Mouse (Mus musculus): Measurements from ENCODE around the gene Ccdc63. TPM values are rescaled to one million over a fixed set of nuclear protein-coding genes. Genes with fewer than 3 reads are reported as not detected.

Gene Ccdc63
- polyA plus RNA-seq, 1 experiment, result not detected

- no peaks in the 10 kb centered on the region for H3K79me2 ChIP-seq (ENCODE audit: control insufficient read depth, insufficient read depth)
- peak overlapping the region; percentile 22 for H3K4me3 ChIP-seq
- H3K36me3 ChIP-seq (ENCODE audit: control insufficient read depth, insufficient read depth), result no peaks in the 10 kb centered on the region
- peak overlapping the region; percentile 95 for H3K4me2 ChIP-seq (ENCODE audit: low read depth)
- no peak for TF ChIP-seq USF1 (IDR thresholded peaks at IDR 0.05; ENCODE audit: low read depth)
- TF ChIP-seq POLR2A (IDR thresholded peaks at IDR 0.05; ENCODE audit: insufficient read length, low read depth), result no peak
- no peak for TF ChIP-seq SRF (IDR thresholded peaks at IDR 0.05; ENCODE audit: control insufficient read depth, insufficient read length, low read depth)
- no peak for TF ChIP-seq REST (IDR thresholded peaks at IDR 0.05; ENCODE audit: insufficient read depth, insufficient read length)
- TF ChIP-seq E2F4 (IDR thresholded peaks at IDR 0.05; ENCODE audit: insufficient read depth), result no peak
- TF ChIP-seq MAX (IDR thresholded peaks at IDR 0.05; ENCODE audit: low read depth), result no peak
- TF ChIP-seq POLR2AphosphoS2 (IDR thresholded peaks at IDR 0.05; ENCODE audit: insufficient read length, low read depth), result no peak
- TF ChIP-seq MYOG (IDR thresholded peaks at IDR 0.05; ENCODE audit: control insufficient read depth in 1 of 3, insufficient read depth in 1 of 3, insufficient read length in 2 of 3, low read depth in 2 of 3), result no peak
- H3ac ChIP-seq (ENCODE audit: control insufficient read depth, insufficient read length), result no peak overlapping the region
- H3K27me3 ChIP-seq (ENCODE audit: control insufficient read depth, insufficient read depth, insufficient read length), result peaks cover 6% of the 10 kb centered on the region
Measured at GRCm38 (mm10) chr5:122132167-122133049, 8.2 kb downstream of the Ccdc63 start.

DNA sequence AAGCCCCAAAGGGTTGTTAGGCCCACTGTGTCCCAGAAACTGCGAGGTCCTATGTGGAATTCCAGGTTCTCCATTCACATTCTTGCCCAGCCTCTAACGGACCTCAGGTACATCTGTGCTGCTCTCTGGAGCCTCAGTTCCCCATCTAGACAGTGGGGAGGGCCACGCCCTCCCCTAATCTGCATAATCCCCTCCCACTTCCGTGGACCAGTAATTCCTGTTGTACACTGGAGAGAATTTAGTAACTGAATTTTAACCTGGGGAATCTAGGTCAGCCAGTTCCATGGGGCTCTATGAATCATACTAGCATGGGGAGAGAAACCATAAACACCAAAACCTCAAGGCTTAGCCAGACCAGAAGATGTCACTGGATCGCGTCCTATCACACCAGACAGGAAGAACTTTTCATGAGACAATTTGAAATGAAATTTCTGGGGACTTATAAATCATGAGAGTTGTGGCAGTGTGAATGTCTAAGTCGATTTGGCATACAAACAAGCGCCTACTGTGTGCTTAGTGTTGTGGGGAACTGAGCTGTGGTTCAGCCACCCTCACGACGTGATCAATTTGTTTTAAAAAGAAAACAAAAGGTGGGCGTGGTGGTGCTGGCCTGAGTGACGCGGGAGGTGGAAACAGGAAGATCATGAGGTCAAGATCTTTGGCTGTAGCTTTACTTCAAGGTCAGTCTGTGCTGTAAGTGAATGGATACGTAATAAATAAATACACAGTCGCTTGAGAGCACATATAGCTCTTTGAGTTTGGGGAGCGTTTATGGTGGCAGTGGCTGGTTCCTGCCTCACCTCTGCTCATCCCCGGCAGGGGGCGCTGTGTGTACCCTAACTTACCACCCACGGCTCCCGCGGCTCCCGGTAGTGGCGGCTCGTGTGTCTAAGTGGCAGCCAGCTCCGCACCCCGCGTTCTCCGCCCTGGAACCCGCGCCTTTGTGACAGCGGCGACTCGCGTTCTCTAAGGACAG lies 9.3 kb downstream of the Ccdc63 start:
- H3K27me3 ChIP-seq (ENCODE audit: control insufficient read depth, insufficient read depth, insufficient read length), result peaks cover 16% of the 10 kb centered on the region
- no peaks in the 10 kb centered on the region for H3K79me2 ChIP-seq (ENCODE audit: control insufficient read depth, insufficient read depth)
- H3K4me2 ChIP-seq (ENCODE audit: low read depth), result peak overlapping the region; percentile 95
- no peak for TF ChIP-seq USF1 (IDR thresholded peaks at IDR 0.05; ENCODE audit: low read depth)
- H3K4me3 ChIP-seq, result peak overlapping the region; percentile 22
- no peak overlapping the region for H3ac ChIP-seq (ENCODE audit: control insufficient read depth, insufficient read length)
- no peaks in the 10 kb centered on the region for H3K36me3 ChIP-seq (ENCODE audit: control insufficient read depth, insufficient read depth)

GRCm38 (mm10) chr5:122130341-122130998 lies 10.2 kb downstream of the Ccdc63 start:
- Histone ChIP-seq H3ac (ENCODE audit: control insufficient read depth, insufficient read length) (no peak overlapping the region), H3K4me3 (peak overlapping the region; percentile 22), H3K79me2 (ENCODE audit: control insufficient read depth, insufficient read depth) (no peaks in the 10 kb centered on the region), H3K4me2 (ENCODE audit: low read depth) (no peak overlapping the region), H3K27me3 (ENCODE audit: control insufficient read depth, insufficient read depth, insufficient read length) (peaks cover 20% of the 10 kb centered on the region), H3K36me3 (ENCODE audit: control insufficient read depth, insufficient read depth) (no peaks in the 10 kb centered on the region)
- TF ChIP-seq POLR2A (IDR thresholded peaks at IDR 0.05; ENCODE audit: insufficient read length, low read depth), result no peak
- no peak for TF ChIP-seq CEBPB (IDR thresholded peaks at IDR 0.05; ENCODE audit: insufficient read depth, poor library complexity, severe bottlenecking)
- no peak for TF ChIP-seq REST (IDR thresholded peaks at IDR 0.05; ENCODE audit: insufficient read depth, insufficient read length)
- no peak for TF ChIP-seq E2F4 (IDR thresholded peaks at IDR 0.05; ENCODE audit: insufficient read depth)
- no peak for TF ChIP-seq MYOG (IDR thresholded peaks at IDR 0.05; ENCODE audit: control insufficient read depth in 1 of 3, insufficient read depth in 1 of 3, insufficient read length in 2 of 3, low read depth in 2 of 3)
- no peak for TF ChIP-seq MYOD1 (IDR thresholded peaks at IDR 0.05; ENCODE audit: control insufficient read depth in 1 of 3, insufficient read length in 2 of 3, low read depth in 2 of 3)
- TF ChIP-seq POLR2AphosphoS2 (IDR thresholded peaks at IDR 0.05; ENCODE audit: insufficient read length, low read depth), result no peak
- TF ChIP-seq TCF3 (IDR thresholded peaks at IDR 0.05; ENCODE audit: insufficient read length, low read depth), result no peak
- no peak for TF ChIP-seq SRF (IDR thresholded peaks at IDR 0.05; ENCODE audit: control insufficient read depth, insufficient read length, low read depth)

GRCm38 (mm10) chr5:122129068-122129655 lies 11.5 kb downstream of the Ccdc63 start:
- H3ac ChIP-seq (ENCODE audit: control insufficient read depth, insufficient read length), result no peak overlapping the region
- peak overlapping the region; percentile 38 for H3K4me2 ChIP-seq (ENCODE audit: low read depth)
- H3K4me3 ChIP-seq, result no peak overlapping the region
- no peaks in the 10 kb centered on the region for H3K79me2 ChIP-seq (ENCODE audit: control insufficient read depth, insufficient read depth)
- TF ChIP-seq USF1 (IDR thresholded peaks at IDR 0.05; ENCODE audit: low read depth), result no peak
- no peak for TF ChIP-seq MYOG (IDR thresholded peaks at IDR 0.05; ENCODE audit: control insufficient read depth in 1 of 3, insufficient read depth in 1 of 3, insufficient read length in 2 of 3, low read depth in 2 of 3)
- no peak for TF ChIP-seq POLR2A (IDR thresholded peaks at IDR 0.05; ENCODE audit: insufficient read length, low read depth)
- TF ChIP-seq REST (IDR thresholded peaks at IDR 0.05; ENCODE audit: insufficient read depth, insufficient read length), result no peak
- no peak for TF ChIP-seq MAX (IDR thresholded peaks at IDR 0.05; ENCODE audit: low read depth)
- TF ChIP-seq TCF12 (IDR thresholded peaks at IDR 0.05; ENCODE audit: insufficient read depth, poor library complexity, severe bottlenecking), result no peak
- no peak for TF ChIP-seq SRF (IDR thresholded peaks at IDR 0.05; ENCODE audit: control insufficient read depth, insufficient read length, low read depth)
- H3K27me3 ChIP-seq (ENCODE audit: control insufficient read depth, insufficient read depth, insufficient read length), result peaks cover 26% of the 10 kb centered on the region
- H3K36me3 ChIP-seq (ENCODE audit: control insufficient read depth, insufficient read depth), result no peaks in the 10 kb centered on the region
